Mouse (Mus musculus): ENCODE data around the gene Fstl4. TPM values are rescaled to one million over a fixed set of nuclear protein-coding genes. Genes with fewer than 3 reads are reported as not detected.

Fstl4 gene
- polyA plus RNA-seq, 1 experiment = not detected

GRCm38 (mm10) chr11:52924196-52924595 lies 159.8 kb downstream of the Fstl4 start:
- TF ChIP-seq GATA1 (IDR thresholded peaks at IDR 0.05; ENCODE audit: low read length) = no peak

GRCm38 (mm10) chr11:52928321-52928720 lies 163.9 kb downstream of the Fstl4 start:
- TF ChIP-seq GATA1 (IDR thresholded peaks at IDR 0.05; ENCODE audit: low read length) = no peak

- TF ChIP-seq GATA1 (IDR thresholded peaks at IDR 0.05; ENCODE audit: low read length) = no peak
These were observed 175.1 kb downstream of the Fstl4 start for GRCm38 (mm10) chr11:52939336-52940070.

GRCm38 (mm10) chr11:52942967-52943366 lies 178.5 kb downstream of the Fstl4 start:
- TF ChIP-seq GATA1 (IDR thresholded peaks at IDR 0.05; ENCODE audit: low read length) = no peak

GRCm38 (mm10) chr11:52954995-52955394 lies 190.6 kb downstream of the Fstl4 start:
- no peak for TF ChIP-seq GATA1 (IDR thresholded peaks at IDR 0.05; ENCODE audit: low read length)

GRCm38 (mm10) chr11:52968809-52969208 lies 204.4 kb downstream of the Fstl4 start:
- no peak for TF ChIP-seq GATA1 (IDR thresholded peaks at IDR 0.05; ENCODE audit: low read length)

GRCm38 (mm10) chr11:52970396-52970795 lies 206.0 kb downstream of the Fstl4 start:
- no peak for TF ChIP-seq GATA1 (IDR thresholded peaks at IDR 0.05; ENCODE audit: low read length)

- TF ChIP-seq GATA1 (IDR thresholded peaks at IDR 0.05; ENCODE audit: low read length) = no peak
These were observed 222.6 kb downstream of the Fstl4 start for GRCm38 (mm10) chr11:52986986-52987385.

- TF ChIP-seq GATA1 (IDR thresholded peaks at IDR 0.05; ENCODE audit: low read length) = no peak
These were observed 230.3 kb downstream of the Fstl4 start for GRCm38 (mm10) chr11:52994688-52995087.

GRCm38 (mm10) chr11:52996434-52997093 lies 232.1 kb downstream of the Fstl4 start:
- TF ChIP-seq GATA1 (IDR thresholded peaks at IDR 0.05; ENCODE audit: low read length) = no peak

- no peak for TF ChIP-seq GATA1 (IDR thresholded peaks at IDR 0.05; ENCODE audit: low read length)
These were observed 233.0 kb downstream of the Fstl4 start for GRCm38 (mm10) chr11:52997421-52997820.

GRCm38 (mm10) chr11:53000226-53000625 lies 235.8 kb downstream of the Fstl4 start:
- no peak for TF ChIP-seq GATA1 (IDR thresholded peaks at IDR 0.05; ENCODE audit: low read length)

GRCm38 (mm10) chr11:53003361-53003760 lies 238.9 kb downstream of the Fstl4 start:
- no peak for TF ChIP-seq GATA1 (IDR thresholded peaks at IDR 0.05; ENCODE audit: low read length)

- no peak for TF ChIP-seq GATA1 (IDR thresholded peaks at IDR 0.05; ENCODE audit: low read length)
These were observed 239.4 kb downstream of the Fstl4 start for GRCm38 (mm10) chr11:53003811-53004210.

GRCm38 (mm10) chr11:53009597-53009996 lies 245.2 kb downstream of the Fstl4 start:
- no peak for TF ChIP-seq GATA1 (IDR thresholded peaks at IDR 0.05; ENCODE audit: low read length)

- TF ChIP-seq GATA1 (IDR thresholded peaks at IDR 0.05; ENCODE audit: low read length) = no peak
These were observed 247.6 kb downstream of the Fstl4 start for GRCm38 (mm10) chr11:53011996-53012505.

- no peak for TF ChIP-seq GATA1 (IDR thresholded peaks at IDR 0.05; ENCODE audit: low read length)
These were observed 249.5 kb downstream of the Fstl4 start for GRCm38 (mm10) chr11:53013906-53014305.
